Mouse (Mus musculus): ENCODE measurements around the gene Map3k5. TPM values are rescaled to one million over a fixed set of nuclear protein-coding genes. Genes with fewer than 3 reads are reported as not detected.
A peak's percentile ranks its signal among the peaks of the same experiment; 100 is the strongest.

Gene Map3k5
- 1.2 and 1.4 TPM in 2 replicates for polyA plus RNA-seq (2016; fragmentation: Nextera tagmentation; extraction: Ambion mirVana)

GRCm38 (mm10) chr10:19934384-19935294, at the start of gene Map3k5:
TSS of gene Map3k5 (plus strand) at chr10:19934472.
- under 1% methylated on average over 92 of the region's 95 CpGs for WGBS
- H3K27ac ChIP-seq, result peak within 1 kb of the TSS; percentile 66
- ATAC-seq (ENCODE audit: insufficient number of reproducible peaks, insufficient read depth, low FRiP score, low TSS enrichment, low read depth), result peak; percentile 47

GRCm38 (mm10) chr10:19886249-19886648, 48.0 kb upstream of the Map3k5 start:
- Histone ChIP-seq H3K27me3 (no peaks in the 10 kb centered on the region), H3K9me3 (no peaks in the 10 kb centered on the region), H3K27ac (no peak overlapping the region), H3K4me2 (no peak overlapping the region), H3K9ac (replicated peaks) (no peak overlapping the region), H3K4me3 (replicated peaks) (no peak overlapping the region), H3K4me1 (replicated peaks) (no peaks in the 10 kb centered on the region), H3K36me3 (peaks cover 8% of the 10 kb centered on the region)
- 84% methylated on average over 3 of the region's 3 CpGs for WGBS
- no peak for ATAC-seq (ENCODE audit: insufficient number of reproducible peaks, insufficient read depth, low FRiP score, low TSS enrichment, low read depth)

More at GRCm38 (mm10) chr10:19934384-19935294, at the start of gene Map3k5:
- H3K4me3 ChIP-seq (replicated peaks), result peak within 1 kb of the TSS; percentile 72
- H3K4me1 ChIP-seq (replicated peaks), result peaks cover 28% of the 10 kb centered on the region
- H3K27me3 ChIP-seq, result peaks cover 28% of the 10 kb centered on the region
- peak within 1 kb of the TSS; percentile 78 for H3K9ac ChIP-seq (replicated peaks)
- H3K4me2 ChIP-seq, result peak within 1 kb of the TSS; percentile 95
- H3K36me3 ChIP-seq, result no peaks in the 10 kb centered on the region
- no peaks in the 10 kb centered on the region for H3K9me3 ChIP-seq

- no peaks in the 10 kb centered on the region for H3K9me3 ChIP-seq
- H3K4me1 ChIP-seq (replicated peaks), result no peaks in the 10 kb centered on the region
- 83% methylated on average over 3 of the region's 3 CpGs for WGBS
- ATAC-seq (ENCODE audit: insufficient number of reproducible peaks, insufficient read depth, low FRiP score, low TSS enrichment, low read depth), result no peak
- H3K4me3 ChIP-seq (replicated peaks), result no peak overlapping the region
- no peak overlapping the region for H3K9ac ChIP-seq (replicated peaks)
- H3K36me3 ChIP-seq, result peaks cover 16% of the 10 kb centered on the region
- H3K27me3 ChIP-seq, result no peaks in the 10 kb centered on the region
- H3K27ac ChIP-seq, result no peak overlapping the region
- no peak overlapping the region for H3K4me2 ChIP-seq
Measured at GRCm38 (mm10) chr10:19889908-19890307, 44.4 kb upstream of the Map3k5 start.

- no peak overlapping the region for H3K4me3 ChIP-seq (replicated peaks)
- peaks cover 11% of the 10 kb centered on the region for H3K36me3 ChIP-seq
- no peaks in the 10 kb centered on the region for H3K27me3 ChIP-seq
- H3K27ac ChIP-seq, result no peak overlapping the region
- H3K9ac ChIP-seq (replicated peaks), result no peak overlapping the region
- H3K4me1 ChIP-seq (replicated peaks), result no peaks in the 10 kb centered on the region
- ATAC-seq (ENCODE audit: insufficient number of reproducible peaks, insufficient read depth, low FRiP score, low TSS enrichment, low read depth), result no peak
- no peaks in the 10 kb centered on the region for H3K9me3 ChIP-seq
- WGBS, result 68% methylated on average over 3 of the region's 3 CpGs
- no peak overlapping the region for H3K4me2 ChIP-seq
Measured at GRCm38 (mm10) chr10:19891686-19892085, 42.6 kb upstream of the Map3k5 start.

- no peak overlapping the region for H3K4me3 ChIP-seq (replicated peaks)
- H3K9me3 ChIP-seq, result no peaks in the 10 kb centered on the region
- ATAC-seq (ENCODE audit: insufficient number of reproducible peaks, insufficient read depth, low FRiP score, low TSS enrichment, low read depth), result no peak
- H3K4me2 ChIP-seq, result no peak overlapping the region
- H3K27me3 ChIP-seq, result no peaks in the 10 kb centered on the region
- peaks cover 12% of the 10 kb centered on the region for H3K36me3 ChIP-seq
- H3K9ac ChIP-seq (replicated peaks), result no peak overlapping the region
- H3K4me1 ChIP-seq (replicated peaks), result no peaks in the 10 kb centered on the region
- no peak overlapping the region for H3K27ac ChIP-seq
- WGBS, result 75% methylated on average over 6 of the region's 6 CpGs
Measured at GRCm38 (mm10) chr10:19893146-19893545, 41.1 kb upstream of the Map3k5 start.

GRCm38 (mm10) chr10:19893976-19894375, 40.3 kb upstream of the Map3k5 start:
- no peak overlapping the region for H3K27ac ChIP-seq
- no peaks in the 10 kb centered on the region for H3K4me1 ChIP-seq (replicated peaks)
- no peak overlapping the region for H3K9ac ChIP-seq (replicated peaks)
- H3K36me3 ChIP-seq, result peaks cover 12% of the 10 kb centered on the region
- H3K4me2 ChIP-seq, result no peak overlapping the region
- no peak overlapping the region for H3K4me3 ChIP-seq (replicated peaks)
- H3K27me3 ChIP-seq, result no peaks in the 10 kb centered on the region
- 19% methylated on average over 4 of the region's 4 CpGs for WGBS
- no peaks in the 10 kb centered on the region for H3K9me3 ChIP-seq
- no peak for ATAC-seq (ENCODE audit: insufficient number of reproducible peaks, insufficient read depth, low FRiP score, low TSS enrichment, low read depth)

- Histone ChIP-seq H3K4me1 (replicated peaks) (peaks cover 8% of the 10 kb centered on the region), H3K27me3 (no peaks in the 10 kb centered on the region), H3K9me3 (no peaks in the 10 kb centered on the region), H3K36me3 (peaks cover 9% of the 10 kb centered on the region; the same call in 1 of the 2 replicates), H3K27ac (no peak overlapping the region), H3K4me3 (replicated peaks) (no peak overlapping the region), H3K4me2 (no peak overlapping the region), H3K9ac (replicated peaks) (no peak overlapping the region)
- no peak for ATAC-seq (ENCODE audit: insufficient number of reproducible peaks, insufficient read depth, low FRiP score, low TSS enrichment, low read depth)
- 50% methylated on average over 2 of the region's 2 CpGs for WGBS
Measured at GRCm38 (mm10) chr10:19900191-19900590, 34.1 kb upstream of the Map3k5 start.

GRCm38 (mm10) chr10:19901992-19902391, 32.3 kb upstream of the Map3k5 start:
- Histone ChIP-seq H3K4me1 (replicated peaks) (peaks cover 10% of the 10 kb centered on the region), H3K36me3 (peaks cover 9% of the 10 kb centered on the region; the same call in 1 of the 2 replicates), H3K4me2 (no peak overlapping the region), H3K4me3 (replicated peaks) (no peak overlapping the region), H3K9me3 (no peaks in the 10 kb centered on the region), H3K9ac (replicated peaks) (no peak overlapping the region), H3K27me3 (no peaks in the 10 kb centered on the region), H3K27ac (no peak overlapping the region)
- WGBS, result 82% methylated on average over 7 of the region's 7 CpGs
- no peak for ATAC-seq (ENCODE audit: insufficient number of reproducible peaks, insufficient read depth, low FRiP score, low TSS enrichment, low read depth)

GRCm38 (mm10) chr10:19904077-19904820, 30.0 kb upstream of the Map3k5 start:
- H3K4me2 ChIP-seq, result no peak overlapping the region
- 75% methylated on average over 13 of the region's 13 CpGs for WGBS
- H3K9ac ChIP-seq (replicated peaks), result no peak overlapping the region

GRCm38 (mm10) chr10:19907246-19907804, 26.9 kb upstream of the Map3k5 start, which contains the start of gene Pex7:
TSS of gene Pex7 (minus strand) at chr10:19907689.
- peak within 1 kb of the TSS; percentile 26 for H3K4me2 ChIP-seq
- ATAC-seq (ENCODE audit: insufficient number of reproducible peaks, insufficient read depth, low FRiP score, low TSS enrichment, low read depth), result peak; percentile 96
- under 1% methylated on average over 60 of the region's 60 CpGs for WGBS
- H3K4me1 ChIP-seq (replicated peaks), result peaks cover 11% of the 10 kb centered on the region
- H3K4me3 ChIP-seq (replicated peaks), result peak within 1 kb of the TSS; percentile 75
- peak within 1 kb of the TSS; percentile 89 for H3K9ac ChIP-seq (replicated peaks)
- H3K36me3 ChIP-seq, result no peaks in the 10 kb centered on the region
- no peaks in the 10 kb centered on the region for H3K9me3 ChIP-seq
- H3K27ac ChIP-seq, result peak within 1 kb of the TSS; percentile 97
- no peaks in the 10 kb centered on the region for H3K27me3 ChIP-seq

More at GRCm38 (mm10) chr10:19904077-19904820, 30.0 kb upstream of the Map3k5 start:
- Histone ChIP-seq H3K4me1 (replicated peaks) (peaks cover 11% of the 10 kb centered on the region), H3K27me3 (no peaks in the 10 kb centered on the region), H3K4me3 (replicated peaks) (no peak overlapping the region), H3K27ac (no peak overlapping the region), H3K9me3 (no peaks in the 10 kb centered on the region), H3K36me3 (0 out of 2 replicates have a peak, but pooled peaks cover 4% of the 10 kb centered on the region)
- no peak for ATAC-seq (ENCODE audit: insufficient number of reproducible peaks, insufficient read depth, low FRiP score, low TSS enrichment, low read depth)

GRCm38 (mm10) chr10:19908076-19908475, 26.2 kb upstream of the Map3k5 start:
- Histone ChIP-seq H3K27me3 (no peaks in the 10 kb centered on the region), H3K4me1 (replicated peaks) (peaks cover 11% of the 10 kb centered on the region), H3K27ac (no peak overlapping the region), H3K4me2 (0 out of 2 replicates have a peak overlapping the region, but pooled peaks have one; percentile 26), H3K36me3 (no peaks in the 10 kb centered on the region), H3K9ac (replicated peaks) (no peak overlapping the region), H3K4me3 (replicated peaks) (no peak overlapping the region), H3K9me3 (no peaks in the 10 kb centered on the region)
- WGBS, result 75% methylated on average over 2 of the region's 2 CpGs
- no peak for ATAC-seq (ENCODE audit: insufficient number of reproducible peaks, insufficient read depth, low FRiP score, low TSS enrichment, low read depth)
